Mouse (Mus musculus) retina, postnatal 7 days (tissue): Measurements from ENCODE around the gene Adad2.

ENCODE experiments used
- DNase-seq: peaks from one replicate; pipeline ENCODE4 v3.0.0-alpha.2; 2012; ENCODE audit warnings: low read depth, low spot score

Gene Adad2

DNA sequence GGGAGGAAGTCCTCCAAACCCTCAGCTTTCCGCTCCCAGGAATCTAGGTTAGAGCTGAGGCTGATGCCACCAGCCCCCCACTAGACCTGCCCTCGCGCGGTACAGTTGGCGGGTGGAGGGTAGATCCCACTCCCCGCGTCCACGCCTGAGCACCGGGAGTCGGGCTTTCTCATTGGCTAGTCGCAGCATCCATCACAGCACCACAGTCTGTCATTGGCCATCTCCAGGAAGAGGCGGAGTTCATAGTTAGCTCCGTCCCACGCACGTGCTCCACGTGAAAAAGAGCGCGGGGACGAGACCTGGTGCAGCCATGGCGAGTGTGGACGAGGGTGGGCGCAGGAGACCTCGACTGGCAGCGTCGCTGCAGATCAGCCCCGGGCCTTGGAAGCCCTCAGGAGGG is at the start of gene Adad2:
Gene Adad2 (plus strand): TSS at position 277 of the 400 bp plus-strand sequence.
- no peak for DNase-seq

DNA sequence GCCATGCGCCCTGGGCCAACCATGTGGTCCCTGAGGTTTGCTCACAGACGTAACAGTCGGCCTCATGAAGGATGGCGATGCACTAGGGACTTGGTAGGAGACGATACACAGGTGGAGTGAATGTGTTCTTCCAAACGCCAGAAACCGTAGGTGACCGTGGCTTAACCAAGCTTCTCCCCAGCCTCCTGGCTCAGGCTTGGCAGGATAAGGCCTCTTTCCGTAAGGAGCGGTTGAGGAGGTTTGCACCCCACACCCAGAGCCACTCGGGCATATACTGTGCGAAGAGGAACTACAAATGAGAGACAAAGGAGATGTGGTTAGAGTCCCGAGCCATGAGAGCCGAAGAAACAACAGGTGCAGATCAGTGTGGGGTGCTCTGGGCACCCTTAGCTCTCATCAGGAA is 48.7 kb upstream of the Adad2 start:
- no peak for DNase-seq

DNA sequence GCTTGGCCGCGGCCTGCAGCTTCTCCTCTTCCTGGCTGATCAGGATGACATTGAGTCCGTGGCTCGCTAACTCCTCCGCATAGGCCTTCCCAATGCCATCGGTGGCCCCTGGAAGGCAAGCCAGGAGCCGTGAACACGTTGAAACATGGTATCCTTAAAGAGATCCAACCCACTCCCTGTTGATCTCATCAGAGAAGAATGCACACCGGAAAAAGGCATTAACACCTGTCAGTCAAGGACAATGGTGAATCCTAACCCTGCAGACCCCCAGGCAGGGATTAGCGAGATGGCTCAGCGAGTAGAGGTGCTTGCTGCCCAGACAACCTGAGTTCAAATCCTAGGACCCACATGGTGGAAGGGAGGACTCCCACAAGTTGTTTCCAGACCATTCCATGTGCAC is 46.2 kb upstream of the Adad2 start:
- no peak for DNase-seq

DNA sequence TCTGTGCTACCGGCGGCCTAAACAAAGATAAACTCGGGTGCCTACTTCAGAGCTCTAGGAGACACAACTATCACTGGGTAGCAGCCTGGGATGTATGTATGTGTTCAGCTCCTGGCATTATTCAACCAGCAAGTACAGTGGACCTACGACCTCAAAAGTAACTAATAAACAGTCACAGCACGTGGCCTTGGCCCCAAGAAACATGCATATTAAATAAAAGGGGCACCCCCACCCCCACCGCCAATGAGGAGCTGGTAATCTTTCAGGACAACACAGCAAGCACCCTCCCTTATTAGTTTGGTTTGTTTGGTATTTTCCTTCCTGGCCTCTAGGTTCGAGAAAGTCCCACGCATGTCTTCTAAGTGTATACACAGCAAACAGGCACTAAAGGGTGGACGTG is 44.3 kb upstream of the Adad2 start:
- no peak for DNase-seq

DNA sequence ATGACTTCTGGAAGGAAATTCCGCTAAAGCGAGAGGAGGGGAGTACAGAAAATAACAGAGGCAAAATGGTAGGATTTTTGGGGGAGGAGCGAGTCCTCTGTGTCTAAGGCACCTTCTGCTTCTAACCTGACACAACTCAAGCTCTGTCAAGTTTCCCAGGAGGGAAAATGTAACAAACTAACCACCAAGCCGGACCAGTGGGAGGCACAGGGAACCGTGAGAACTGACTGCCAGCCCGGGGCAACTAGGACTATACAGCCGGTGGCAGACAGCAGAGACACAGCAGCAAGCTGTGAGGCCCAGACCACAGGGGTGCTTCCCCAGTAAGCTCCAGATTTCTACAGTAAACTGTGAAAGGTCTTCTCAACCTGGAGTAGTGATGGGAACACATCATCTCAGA is 43.6 kb upstream of the Adad2 start:
- DNase-seq = no peak

DNA sequence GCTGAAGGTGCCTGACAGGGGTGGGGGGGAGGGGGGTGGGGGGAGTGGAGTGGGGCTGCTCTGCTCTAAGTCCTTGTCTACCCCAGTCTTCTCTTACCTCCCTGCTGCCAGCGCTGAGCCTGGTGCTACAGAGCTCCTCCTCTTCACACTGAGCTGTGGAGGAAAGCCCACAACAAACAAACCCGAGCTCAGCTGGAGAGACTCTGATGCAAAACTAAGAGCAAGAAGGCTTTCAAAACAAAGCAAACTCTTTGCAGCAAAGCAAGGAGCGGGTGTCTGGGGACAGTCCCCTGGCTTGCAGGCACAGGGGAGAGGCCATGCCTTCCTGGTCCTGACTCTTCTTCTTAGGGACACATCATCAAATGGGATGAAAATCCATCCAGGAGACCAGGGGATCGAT is 42.7 kb upstream of the Adad2 start:
- no peak for DNase-seq

DNA sequence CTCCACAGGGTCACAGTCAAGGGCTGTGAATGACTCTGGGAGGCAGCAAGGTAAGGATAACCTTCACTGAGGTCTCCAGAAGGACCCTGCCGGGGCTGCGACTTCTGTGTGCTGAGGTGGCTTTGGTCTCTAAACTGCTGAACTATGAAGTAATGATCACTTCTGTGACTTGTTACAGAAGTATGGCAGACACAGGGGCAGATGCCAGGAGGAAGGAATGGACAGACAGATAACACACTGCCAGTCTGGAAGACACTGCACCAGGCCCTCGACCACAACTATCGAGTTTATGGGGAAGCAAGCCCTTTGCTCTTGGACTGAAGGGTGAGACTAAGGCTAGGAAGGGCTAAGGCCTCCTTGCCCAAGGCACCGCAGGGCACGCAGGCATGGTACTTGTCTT is 41.4 kb upstream of the Adad2 start:
- no peak for DNase-seq

DNA sequence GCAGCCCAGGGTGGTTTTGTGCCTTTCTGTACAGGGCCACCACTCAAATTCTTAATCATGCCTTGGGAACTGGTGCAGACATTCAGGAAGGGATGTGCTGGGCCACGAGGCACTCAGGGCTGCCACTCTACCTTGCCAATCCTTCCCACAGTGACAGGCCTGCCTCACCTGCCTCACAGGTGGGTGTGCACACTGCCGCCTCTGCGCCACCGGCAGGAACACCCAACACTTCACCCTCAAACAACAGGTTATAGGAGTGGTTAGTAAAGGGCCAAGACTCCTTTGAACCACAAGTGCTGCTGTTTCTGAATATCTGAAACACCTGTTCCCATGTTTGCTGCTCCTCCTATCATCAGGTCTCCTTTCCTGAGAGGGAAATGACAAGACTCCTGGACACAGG is 40.1 kb upstream of the Adad2 start:
- DNase-seq = no peak

DNA sequence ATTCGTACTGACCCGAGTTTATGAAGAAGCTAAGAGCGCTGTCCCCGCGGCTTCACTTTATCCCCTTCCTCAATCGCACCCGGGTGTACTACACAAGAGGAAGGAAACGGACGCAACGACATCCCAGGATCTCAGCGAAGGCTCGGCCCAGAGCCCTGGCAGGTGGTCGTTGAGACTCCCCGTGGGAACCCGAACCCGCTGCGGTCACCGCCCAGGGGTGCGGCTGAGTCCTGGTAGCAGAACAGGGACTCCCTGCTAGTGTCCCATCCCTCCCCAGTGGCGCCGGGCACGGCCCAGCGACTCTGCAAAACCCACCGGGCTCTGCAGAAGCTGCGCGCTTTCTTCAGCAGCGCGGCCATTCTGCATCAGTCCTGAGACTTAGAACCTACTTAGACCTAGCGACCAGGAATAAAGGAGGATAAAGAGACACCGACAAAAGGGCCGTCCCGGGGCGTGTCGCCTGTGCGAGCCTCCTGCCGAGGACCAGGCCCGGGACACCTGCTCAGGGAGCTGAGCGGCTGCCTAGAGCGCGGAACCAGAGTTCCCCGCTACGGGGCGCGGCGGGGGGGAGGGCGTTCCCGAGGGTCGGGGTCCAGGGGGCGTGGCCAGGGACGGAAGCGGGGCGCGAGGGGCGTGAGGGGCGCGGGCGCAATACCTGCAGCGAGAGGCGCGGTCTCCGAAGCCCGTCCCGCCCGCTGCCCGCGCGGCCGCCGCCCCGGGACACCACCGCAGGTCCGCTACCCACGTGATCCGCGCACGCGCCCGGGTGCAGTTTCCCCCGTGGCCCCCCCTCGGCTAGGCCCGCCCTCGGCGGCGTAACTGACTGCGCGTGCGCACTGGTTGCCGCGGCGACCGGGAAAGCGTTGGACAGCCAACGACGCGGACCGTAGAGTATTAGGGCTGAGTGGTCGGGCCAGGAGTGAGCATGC is 37.8 kb upstream of the Adad2 start, which contains the start of the genes Hsdl1 and Dnaaf1:
Gene Hsdl1 (minus strand): TSS at position 747 of the 929 bp plus-strand sequence.
Gene Dnaaf1 (plus strand): TSS at position 799 of the 929 bp plus-strand sequence.
- peak; percentile 91 for DNase-seq

DNA sequence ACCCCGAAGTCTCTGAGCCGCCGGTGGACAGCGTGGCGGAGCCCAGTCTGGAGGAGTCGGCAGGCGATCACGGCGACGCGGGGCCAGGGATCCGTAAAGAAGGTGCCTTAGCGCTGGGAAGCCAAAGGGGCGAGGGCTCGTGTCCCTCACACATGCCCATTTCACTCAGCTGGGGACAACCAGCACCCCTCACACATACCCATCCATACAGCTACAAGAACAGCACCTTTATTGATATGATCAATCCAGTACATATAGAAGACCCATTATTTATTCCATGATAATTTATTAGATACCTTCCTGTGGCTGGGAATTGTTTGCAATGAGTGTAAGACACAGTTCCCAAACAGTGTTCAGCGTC is 37.2 kb upstream of the Adad2 start:
- no peak for DNase-seq

DNA sequence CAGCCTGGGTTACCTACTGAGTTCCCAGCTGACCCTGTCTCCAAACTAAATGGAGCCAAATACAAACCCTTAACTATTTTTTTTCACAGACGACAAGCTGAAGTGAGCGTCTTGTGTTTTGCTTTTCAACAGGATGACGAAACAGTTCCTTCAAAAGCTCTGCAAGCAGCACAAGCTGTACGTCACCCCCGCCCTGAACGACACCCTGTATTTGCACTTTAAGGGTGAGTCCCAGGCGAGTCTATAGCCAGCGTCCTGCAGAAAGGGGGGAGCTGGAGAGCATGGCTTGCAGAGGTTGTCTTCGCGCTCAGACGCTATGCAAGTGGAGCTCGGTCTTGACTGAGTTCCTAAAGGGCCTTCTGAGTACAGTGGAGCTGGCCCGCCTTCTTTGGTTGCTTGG is 33.5 kb upstream of the Adad2 start:
- DNase-seq = no peak

DNA sequence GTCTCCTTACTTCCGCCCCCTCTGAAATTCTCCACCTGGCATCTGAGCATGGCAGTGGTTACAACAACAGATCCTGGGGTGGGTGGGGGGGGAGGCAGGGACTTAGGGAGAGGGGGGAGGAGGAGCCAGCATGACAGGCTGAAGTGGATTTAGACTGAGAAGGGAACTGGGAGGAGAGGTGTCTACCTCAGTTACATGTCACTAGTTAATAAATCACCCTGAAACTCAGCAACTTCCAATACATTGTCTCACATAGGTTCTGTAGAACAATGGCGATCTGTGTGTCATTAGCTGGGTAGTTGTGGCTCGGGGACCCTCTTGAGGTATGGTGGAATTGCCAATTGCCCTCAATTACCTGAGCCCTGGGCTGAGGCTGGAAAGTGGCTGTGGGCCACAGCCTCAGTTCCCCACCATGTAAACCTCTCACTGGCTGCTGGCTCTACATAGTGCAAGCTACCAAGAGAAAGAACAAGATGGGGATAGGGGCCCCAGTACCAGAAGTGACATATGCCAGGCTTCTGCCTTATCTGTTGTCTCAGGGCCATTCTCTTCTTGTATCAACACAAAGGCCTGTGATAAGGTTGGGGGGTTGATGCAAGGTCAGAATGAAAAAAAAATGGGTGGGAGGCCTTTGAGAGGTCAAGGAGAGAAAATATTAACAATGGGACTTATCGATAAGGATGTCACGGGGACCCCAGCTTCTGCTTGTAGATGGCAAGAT is 31.9 kb upstream of the Adad2 start:
- DNase-seq = no peak

DNA sequence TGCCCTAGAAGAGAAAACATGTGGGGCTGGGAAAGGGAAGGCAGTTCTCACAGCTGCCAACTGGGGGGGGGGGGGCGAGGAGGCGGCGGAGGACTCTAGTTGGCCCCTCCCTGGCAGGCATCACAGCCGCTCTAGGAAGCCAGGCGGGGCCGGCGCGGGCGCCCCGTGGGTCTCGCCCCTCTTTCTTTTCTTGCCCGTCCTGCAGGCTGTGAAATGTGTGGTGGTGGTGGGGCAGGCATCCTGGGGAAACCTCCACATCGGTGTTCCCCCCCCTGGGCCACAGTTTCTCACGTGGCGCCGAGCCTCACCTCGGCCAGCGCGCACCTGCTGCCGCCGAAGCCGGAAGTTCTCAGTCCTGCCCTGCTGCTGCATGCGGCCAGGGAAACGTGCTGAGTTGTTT is 26.6 kb upstream of the Adad2 start:
- DNase-seq = no peak

DNA sequence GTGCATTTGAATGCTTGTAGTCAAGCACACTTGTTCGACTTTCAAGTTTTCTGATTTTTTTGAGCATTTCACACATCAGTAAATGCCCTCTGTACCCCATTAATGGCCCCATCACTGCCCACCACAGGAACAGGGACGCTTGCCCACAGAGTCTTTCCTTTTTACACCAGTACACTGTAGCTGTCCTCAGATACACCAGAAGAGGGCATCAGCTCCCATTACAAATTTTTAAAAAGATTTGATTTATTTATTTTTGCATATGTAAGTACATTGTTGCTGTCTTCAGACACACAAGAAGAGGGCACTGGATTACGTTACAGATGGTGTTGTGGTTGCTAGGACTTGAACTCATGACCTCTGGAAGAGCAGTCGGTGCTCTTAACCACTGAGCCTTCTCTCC is 24.2 kb upstream of the Adad2 start:
- DNase-seq = no peak

DNA sequence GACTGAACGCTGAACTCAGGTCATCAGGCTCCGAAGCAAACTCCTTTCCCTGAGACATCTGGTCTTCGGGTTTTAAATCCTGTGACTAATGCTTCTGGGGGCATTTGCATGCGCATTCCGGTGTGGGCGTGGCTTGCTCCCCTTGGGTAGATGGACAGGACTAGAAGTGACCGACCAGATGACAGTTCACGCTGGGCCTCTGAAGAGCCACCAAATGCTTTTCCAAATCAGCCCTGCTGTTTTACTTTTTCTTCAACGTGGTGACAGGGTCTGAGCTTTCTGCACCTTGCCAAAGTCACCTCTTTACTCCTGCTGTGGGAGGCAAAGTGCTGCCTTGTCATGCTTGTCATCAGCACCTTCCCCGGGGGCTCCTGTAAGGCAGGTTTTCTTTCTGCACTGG is 23.7 kb upstream of the Adad2 start:
- no peak for DNase-seq

DNA sequence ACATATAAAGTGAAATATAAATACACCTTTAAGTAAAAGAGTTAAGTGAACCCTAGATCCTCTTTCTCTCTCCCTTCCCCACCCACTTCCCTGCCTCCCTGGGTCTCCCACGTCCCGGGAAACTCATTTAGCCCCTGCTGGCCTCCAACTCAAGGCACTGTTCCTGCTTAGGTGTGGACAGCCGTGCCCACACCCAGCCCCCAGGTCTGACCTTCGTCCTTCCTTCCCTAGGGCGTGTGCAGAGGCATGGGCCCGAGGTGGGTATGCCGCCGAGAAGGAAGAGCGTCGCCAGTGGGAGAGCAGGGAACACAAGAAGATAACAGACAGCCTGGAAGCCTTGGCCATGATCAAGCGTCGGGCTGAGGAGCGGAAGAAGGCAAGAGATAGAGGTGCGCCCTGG is 22.2 kb upstream of the Adad2 start:
- DNase-seq = no peak

DNA sequence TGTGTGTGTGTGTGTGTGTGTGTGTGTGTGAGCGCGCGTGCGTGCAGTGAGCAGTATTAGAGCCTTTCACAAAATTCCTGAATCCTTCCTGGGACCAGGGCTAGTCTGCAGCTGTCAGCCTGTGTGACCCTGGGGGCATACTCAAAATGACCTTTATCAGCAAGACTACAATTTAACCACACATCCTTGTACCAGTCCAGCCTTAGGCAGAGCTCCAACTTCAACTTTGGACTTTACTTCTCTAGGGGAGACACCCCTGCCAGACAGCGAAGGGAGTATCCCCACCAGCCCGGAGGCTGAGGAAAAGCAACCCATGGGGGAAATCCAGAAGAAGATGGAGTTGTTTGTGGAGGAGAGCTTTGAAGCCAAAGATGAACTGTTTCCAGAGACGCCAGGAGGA is 21.1 kb upstream of the Adad2 start:
- no peak for DNase-seq

DNA sequence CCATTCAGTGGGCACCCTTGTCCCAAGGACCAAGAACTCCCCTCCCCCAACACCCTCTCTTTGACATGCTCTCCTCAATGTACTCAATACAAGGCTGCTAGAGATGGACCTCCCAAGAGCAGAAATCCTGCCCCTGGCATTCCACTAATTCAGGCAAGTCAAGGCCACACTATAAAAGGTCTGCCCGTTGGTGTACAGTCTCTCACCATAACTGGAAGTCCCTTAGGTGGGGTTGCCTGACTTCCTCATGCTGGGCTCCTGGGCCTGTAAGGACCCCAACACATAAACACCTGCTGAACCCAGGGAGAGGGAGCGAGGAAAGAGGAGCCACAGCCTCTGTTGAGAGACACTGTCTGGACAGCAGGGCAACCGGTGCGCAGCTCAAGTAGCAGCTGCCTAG is 8.8 kb upstream of the Adad2 start:
- DNase-seq = no peak

DNA sequence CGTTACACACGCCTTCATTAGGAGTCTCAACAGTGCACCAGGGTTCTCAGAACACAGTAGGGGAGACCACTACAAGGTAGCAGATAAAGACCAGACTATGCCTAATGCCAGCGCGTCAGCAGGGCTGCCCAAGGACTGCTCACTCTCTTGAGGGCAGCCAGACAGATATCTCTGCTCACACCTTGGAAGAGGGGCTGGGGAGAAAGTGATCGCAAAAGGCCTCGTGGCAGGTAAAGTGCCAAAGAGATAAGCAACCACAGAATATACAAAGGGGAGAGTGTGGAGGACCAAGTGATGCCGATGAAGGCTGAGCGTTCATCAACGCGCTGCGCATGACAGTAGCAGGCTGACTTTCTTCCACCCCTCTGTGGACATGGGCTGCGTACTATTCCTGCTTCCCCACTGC is 8.1 kb upstream of the Adad2 start:
- DNase-seq = no peak

DNA sequence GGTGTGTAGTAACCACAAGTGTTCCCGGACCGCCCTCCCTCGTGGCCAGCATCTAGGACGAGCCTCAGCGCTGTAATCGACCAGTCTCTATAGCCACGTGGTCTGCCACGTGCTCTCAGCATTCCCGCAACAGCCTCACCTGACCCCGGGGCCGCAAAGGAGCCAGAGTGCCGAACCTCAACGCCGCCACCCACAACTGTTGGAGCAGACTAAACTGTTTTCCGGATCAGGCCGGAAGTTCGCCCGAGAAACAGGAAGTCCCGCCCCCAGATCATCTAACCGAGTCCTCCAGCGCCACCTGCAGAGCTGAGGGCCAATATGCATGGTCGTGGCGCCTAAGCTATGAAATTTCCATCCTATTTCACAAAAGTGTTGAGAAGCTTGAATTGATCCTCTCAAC is 7.6 kb upstream of the Adad2 start, which contains the start of gene Taf1c:
Gene Taf1c (minus strand): TSS at position 227 of the 400 bp plus-strand sequence.
- peak; percentile 91 for DNase-seq

DNA sequence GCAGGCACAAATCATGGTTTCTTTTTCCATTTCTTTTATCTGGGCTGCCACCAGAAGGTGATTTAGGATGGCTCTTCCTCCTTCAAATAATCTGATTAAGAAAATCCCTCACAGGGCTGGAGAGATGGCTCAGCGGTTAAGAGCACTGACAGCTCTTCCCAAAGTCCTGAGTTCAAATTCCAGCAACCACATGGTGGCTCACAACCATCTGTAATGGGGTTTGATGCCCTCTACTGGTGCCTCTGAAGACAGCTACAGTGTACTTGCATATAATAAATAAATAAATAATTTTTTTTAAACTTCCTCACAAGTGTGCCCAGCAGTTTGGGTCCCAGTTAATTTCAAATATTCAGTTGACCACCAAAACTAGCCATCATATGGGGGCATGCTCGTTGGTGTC is 6.3 kb upstream of the Adad2 start:
- DNase-seq = no peak

DNA sequence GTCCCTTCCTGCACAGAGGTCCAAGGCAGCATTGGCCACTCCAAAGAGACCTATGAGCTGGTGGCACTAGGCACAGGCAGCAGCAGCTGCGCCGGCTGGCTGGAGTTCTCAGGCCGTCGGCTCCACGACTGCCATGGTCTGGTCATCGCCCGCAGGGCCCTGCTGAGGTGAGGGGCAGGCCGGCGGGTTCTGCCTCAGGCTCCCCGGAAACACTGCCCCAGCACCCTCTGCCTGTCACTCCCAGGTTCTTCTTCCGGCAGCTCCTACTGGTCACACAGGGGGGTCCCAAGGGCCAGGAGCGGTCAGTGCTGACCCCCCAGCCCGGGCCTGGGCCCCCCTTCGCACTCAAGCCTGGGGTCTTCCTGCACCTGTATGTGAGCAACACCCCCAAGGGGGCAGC is 2.5 kb downstream of the Adad2 start:
- DNase-seq = no peak

DNA sequence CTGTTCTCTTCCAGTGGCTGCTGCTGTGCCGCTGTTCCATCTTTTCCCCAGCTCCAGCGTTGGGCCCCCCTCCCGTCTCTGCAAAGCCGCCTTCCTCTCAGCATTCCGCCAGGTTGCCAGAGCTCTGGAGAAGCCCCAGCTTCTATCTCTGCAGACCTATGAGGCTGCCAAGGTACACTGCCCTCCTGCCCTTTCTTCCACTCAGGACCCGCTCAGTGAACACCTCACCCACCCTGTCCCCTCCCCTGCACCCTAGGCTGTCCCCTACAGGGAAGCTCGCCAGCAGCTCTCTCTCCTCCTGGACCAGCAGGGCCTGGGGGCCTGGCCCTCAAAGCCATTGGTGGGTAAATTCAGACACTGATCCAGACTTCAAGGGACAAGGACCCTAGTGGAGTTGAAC is 3.8 kb downstream of the Adad2 start:
- DNase-seq = no peak
